In the genomic region with DNA sequence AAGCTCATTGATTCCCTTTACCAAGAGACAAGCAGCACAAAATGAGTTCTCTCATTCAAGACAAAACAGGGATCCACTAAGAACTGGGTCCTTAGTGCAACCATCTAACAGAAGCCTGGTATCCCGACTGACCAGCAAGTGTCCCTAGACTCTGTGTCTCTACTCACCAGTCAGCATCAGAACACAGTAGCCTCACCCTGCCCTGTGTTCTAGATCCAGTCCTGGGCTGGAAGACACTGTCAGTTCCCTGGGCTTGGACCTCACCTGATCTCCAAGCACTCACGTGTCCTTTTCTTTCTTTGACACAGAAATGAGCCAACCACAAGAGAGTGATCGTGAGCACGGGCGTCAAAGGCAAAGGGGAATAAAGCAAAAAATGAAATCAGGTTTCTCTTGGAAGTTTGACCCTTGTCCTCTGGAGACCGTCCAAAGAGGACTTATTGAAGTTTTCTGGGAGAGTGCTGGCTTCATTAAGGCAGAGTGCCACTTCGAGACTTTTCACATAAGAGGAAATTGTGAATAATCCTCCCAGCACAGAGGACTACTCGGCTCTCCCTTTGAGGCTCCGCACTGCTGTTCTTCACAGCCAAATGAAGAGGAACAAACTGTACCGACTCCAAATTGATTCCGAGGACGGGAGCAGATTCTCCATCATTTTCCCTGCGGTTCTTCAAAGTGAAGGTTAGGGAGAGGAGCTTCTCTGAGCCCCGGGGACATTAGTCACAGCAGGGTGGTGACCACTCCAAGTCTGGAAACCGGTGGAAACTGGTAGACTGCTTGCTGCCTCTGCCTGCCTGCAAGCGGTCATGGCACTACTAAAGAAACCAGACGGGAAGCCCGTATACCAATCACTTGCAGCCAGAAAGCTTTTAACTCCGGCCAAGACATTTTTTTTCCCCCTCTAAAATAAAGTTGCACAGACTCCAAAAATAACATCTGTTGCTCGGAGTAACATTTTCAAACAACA, we compare ENCODE assay signal across 8 mouse cellular contexts.
A peak's percentile ranks its signal among the peaks of the same experiment; 100 is the strongest.
DNase-seq lines count a peak whose midpoint lies in the region; ATAC-seq and TF ChIP-seq lines count a peak whose summit lies in the region.

No protein-coding gene starts in this region.

- H3K4me1 ChIP-seq in heart, embryonic 11.5 days (ENCODE audit: control insufficient read depth, insufficient read depth, low read length) = peaks cover 10% of the 10 kb centered on the region
- H3K4me1 ChIP-seq in intestine, embryonic 14.5 days (replicated peaks; ENCODE audit: control insufficient read depth, insufficient read depth, low read length) = peaks cover 20% of the 10 kb centered on the region
- H3K4me1 ChIP-seq in midbrain, embryonic 10.5 days = no peaks in the 10 kb centered on the region
- H3K4me1 ChIP-seq in cerebellum, adult 2 months (ENCODE audit: control insufficient read depth, insufficient read depth, low read length) = no peaks in the 10 kb centered on the region

- no peak overlapping the region for H3K4me2 ChIP-seq in heart, embryonic 11.5 days
- 0 out of 2 replicates have a peak overlapping the region, but pooled peaks have one; percentile 22 for H3K4me2 ChIP-seq in intestine, embryonic 14.5 days (ENCODE audit: low read length)

- H3K27me3 ChIP-seq in heart, embryonic 11.5 days (ENCODE audit: control insufficient read depth, insufficient read depth, low read length) = no peaks in the 10 kb centered on the region
- H3K27me3 ChIP-seq in intestine, embryonic 14.5 days (replicated peaks; ENCODE audit: control insufficient read depth, insufficient read depth, low read length) = no peaks in the 10 kb centered on the region
- no peaks in the 10 kb centered on the region for H3K27me3 ChIP-seq in midbrain, embryonic 10.5 days (ENCODE audit: low read depth, poor library complexity, severe bottlenecking)
- H3K27me3 ChIP-seq in cerebellum, adult 2 months (ENCODE audit: control insufficient read depth, insufficient read depth, low read length) = no peaks in the 10 kb centered on the region

- ATAC-seq in heart, embryonic 11.5 days (replicated peaks; ENCODE audit: insufficient number of reproducible peaks, low FRiP score, low TSS enrichment) = no peak
- 0 out of 2 replicates have a peak, but pooled peaks have one; percentile 25 for ATAC-seq in intestine, embryonic 14.5 days (replicated peaks; ENCODE audit: low FRiP score, low TSS enrichment, low read depth)

- H3K36me3 ChIP-seq in heart, embryonic 11.5 days (ENCODE audit: control insufficient read depth, insufficient read depth, low read length) = no peaks in the 10 kb centered on the region
- H3K36me3 ChIP-seq in intestine, embryonic 14.5 days (ENCODE audit: control insufficient read depth, insufficient read depth, low read length) = 0 out of 2 replicates have a peak, but pooled peaks cover 2% of the 10 kb centered on the region
- no peaks in the 10 kb centered on the region for H3K36me3 ChIP-seq in midbrain, embryonic 10.5 days

- no peak for TF ChIP-seq CTCF in cerebellum, adult 2 months (IDR thresholded peaks at IDR 0.05; ENCODE audit: borderline replicate concordance, insufficient read depth, low read depth, low read length)

- no peak overlapping the region for H3K4me3 ChIP-seq in heart, embryonic 11.5 days (ENCODE audit: low read depth, low read length)
- H3K4me3 ChIP-seq in intestine, embryonic 14.5 days (ENCODE audit: low read depth, low read length) = no peak overlapping the region
- no peak overlapping the region for H3K4me3 ChIP-seq in midbrain, embryonic 10.5 days
- H3K4me3 ChIP-seq in cerebellum, adult 2 months (replicated peaks; ENCODE audit: insufficient read depth, low read depth, low read length) = no peak overlapping the region

- TF ChIP-seq POLR2A in cerebellum, adult 2 months (IDR thresholded peaks at IDR 0.05; ENCODE audit: borderline replicate concordance, insufficient read depth, low read length) = no peak

- no peak overlapping the region for H3K27ac ChIP-seq in heart, embryonic 11.5 days (ENCODE audit: low read depth, low read length)
- peak overlapping the region; percentile 74 for H3K27ac ChIP-seq in intestine, embryonic 14.5 days (ENCODE audit: low read depth)
- H3K27ac ChIP-seq in midbrain, embryonic 10.5 days (replicated peaks) = no peak overlapping the region
- H3K27ac ChIP-seq in cerebellum, adult 2 months (ENCODE audit: insufficient read depth, low read length) = no peak overlapping the region

- no peaks in the 10 kb centered on the region for H3K9me3 ChIP-seq in heart, embryonic 11.5 days (replicated peaks; ENCODE audit: control insufficient read depth, low read length)
- H3K9me3 ChIP-seq in intestine, embryonic 14.5 days (ENCODE audit: control insufficient read depth, low read length) = no peaks in the 10 kb centered on the region
- no peaks in the 10 kb centered on the region for H3K9me3 ChIP-seq in midbrain, embryonic 10.5 days (replicated peaks)

- no peak overlapping the region for H3K9ac ChIP-seq in heart, embryonic 11.5 days (ENCODE audit: low read depth, low read length)
- no peak overlapping the region for H3K9ac ChIP-seq in intestine, embryonic 14.5 days (ENCODE audit: low read length)

- DNase-seq in heart, adult 18-20 months = peak; percentile 21 to 40
- peak; percentile 72 to 82 for DNase-seq in adrenal gland, postnatal 36 days
- no peak for DNase-seq in intestine, embryonic 14.5 days (ENCODE audit: low spot score)
- peak; percentile 50 for DNase-seq in lung, postnatal 25 days (ENCODE audit: low spot score)
- no peak for DNase-seq in midbrain, embryonic 10.5 days (ENCODE audit: low spot score)
- no peak for DNase-seq in cerebellum, adult 9-10 months
- no peak for DNase-seq in cerebellum, adult 2 months

- 73% methylated on average over 20 of the region's 20 CpGs for WGBS in heart, embryonic 11.5 days (ENCODE audit: insufficient replicate concordance)
- 53% methylated on average over 20 of the region's 20 CpGs for WGBS in intestine, embryonic 14.5 days
- 89% methylated on average over 20 of the region's 20 CpGs for WGBS in midbrain, embryonic 10.5 days
- WGBS in cerebellum, adult 2 months = 53% methylated on average over 20 of the region's 20 CpGs

Comparison
In these comparisons a context has a peak if more than half of its experiments do, and no peak if none do; other contexts are left out.
1. DNase-seq: peak in heart, adult 18-20 months (2 of 2), adrenal gland, postnatal 36 days (2 of 2) and lung, postnatal 25 days (single experiment); none in intestine, embryonic 14.5 days (single experiment), midbrain, embryonic 10.5 days (single experiment), cerebellum, adult 9-10 months (single experiment) and cerebellum, adult 2 months (0 of 2).